Mouse (Mus musculus) layer of hippocampus, adult 11-12 months (tissue): ENCODE results near the gene Gm10964.
"Not testable (repeated sequence)": the region's sequence is repeated elsewhere in the genome, so short reads cannot be mapped to it uniquely, and the experiment has no call there.

Experiments used
- DNase-seq: peaks from one replicate; pipeline ENCODE4 v3.0.0; 2022; ENCODE audit warnings: low spot score

The Gm10964 gene

GRCm38 (mm10) chr3:103779183-103779582 lies 40.0 kb downstream of the Gm10964 start:
- no peak for DNase-seq

GRCm38 (mm10) chr3:103780271-103780670 lies 41.1 kb downstream of the Gm10964 start:
- no peak for DNase-seq

GRCm38 (mm10) chr3:103780777-103781176 lies 41.6 kb downstream of the Gm10964 start:
- DNase-seq, result no peak

- DNase-seq, result no peak
These were observed 43.9 kb downstream of the Gm10964 start for GRCm38 (mm10) chr3:103782844-103783609.

- no peak for DNase-seq
These were observed 48.1 kb downstream of the Gm10964 start for GRCm38 (mm10) chr3:103787225-103787624.

- no peak for DNase-seq
These were observed 49.9 kb downstream of the Gm10964 start for GRCm38 (mm10) chr3:103789096-103789495.

- no peak for DNase-seq
These were observed 50.8 kb downstream of the Gm10964 start for GRCm38 (mm10) chr3:103789891-103790345.

GRCm38 (mm10) chr3:103790346-103791145 lies 51.4 kb downstream of the Gm10964 start:
- DNase-seq, result no peak

GRCm38 (mm10) chr3:103791230-103792110 lies 52.3 kb downstream of the Gm10964 start, which contains the start of gene Hipk1:
Gene Hipk1, minus strand, starts transcription at chr3:103791563.
- DNase-seq, result peak; percentile 95

GRCm38 (mm10) chr3:103792111-103792406 lies 52.9 kb downstream of the Gm10964 start:
- DNase-seq, result not testable (repeated sequence)

GRCm38 (mm10) chr3:103792566-103792965 lies 53.4 kb downstream of the Gm10964 start:
- DNase-seq, result no peak
